Mouse (Mus musculus) heart, adult 2 months (tissue): ENCODE results near the gene Pigf.

Experiments used
- EP300 ChIP-seq: fragments of 200-500 bp; IDR thresholded peaks from 2 replicates; pipeline ENCODE4 v1.6.1; 2011; ENCODE audit warnings: low read depth, low read length, control low read depth; ENCODE audit not compliant: insufficient read depth
- POLR2A ChIP-seq: fragments of 200-500 bp; IDR thresholded peaks from 2 replicates; pipeline ENCODE4 v1.6.1; 2011; ENCODE audit warnings: mild to moderate bottlenecking, low read depth, low read length, control low read depth; ENCODE audit not compliant: insufficient read depth

- no peak for TF ChIP-seq POLR2A
- no peak for TF ChIP-seq EP300
Measured at GRCm38 (mm10) chr17:86971860-86972259, 53.3 kb downstream of the Pigf start.
